Mouse (Mus musculus) limb, embryonic 13.5 days (tissue): Measurements from ENCODE around the gene Zfp60. TPM values are rescaled to one million over a fixed set of nuclear protein-coding genes. Genes with fewer than 3 reads are reported as not detected.

Source experiments
- ATAC-seq: fragments of 200-750 bp; cut with Nextera tagmentation; 2 replicates; pipeline ENCODE4 v1.8.0; 2017; ENCODE audit warnings: low read depth, moderate number of reproducible peaks, moderate TSS enrichment; ENCODE audit not compliant: low FRiP score
- H3K27ac ChIP-seq: fragments of 300-500 bp; sonication (generic); 2 replicates; pipeline ENCODE4 v1.5.1; 2015; ENCODE audit warnings: inconsistent platforms, mild to moderate bottlenecking, moderate library complexity
- H3K27me3 ChIP-seq: fragments of 300-500 bp; sonication (generic); 2 replicates; pipeline ENCODE4 v1.6.1; 2015; ENCODE audit warnings: mild to moderate bottlenecking, inconsistent platforms
- H3K36me3 ChIP-seq: fragments of 300-500 bp; sonication (generic); 2 replicates; pipeline ENCODE4 v1.6.1; 2015; ENCODE audit warnings: inconsistent platforms, mild to moderate bottlenecking, moderate library complexity
- H3K4me1 ChIP-seq: fragments of 300-500 bp; sonication (generic); 2 replicates; pipeline ENCODE4 v1.6.1; 2015; ENCODE audit warnings: inconsistent platforms
- H3K4me2 ChIP-seq: fragments of 300-500 bp; sonication (generic); replicated peaks from 2 replicates; pipeline ENCODE4 v1.6.1; 2015; ENCODE audit warnings: inconsistent platforms, mild to moderate bottlenecking, moderate library complexity
- H3K4me3 ChIP-seq: fragments of 300-500 bp; sonication (generic); 2 replicates; pipeline ENCODE4 v1.5.1; 2015; ENCODE audit warnings: moderate library complexity, mild to moderate bottlenecking, inconsistent platforms
- H3K9ac ChIP-seq: fragments of 300-500 bp; sonication (generic); 2 replicates; pipeline ENCODE4 v1.6.1; 2015; ENCODE audit warnings: mild to moderate bottlenecking, inconsistent platforms
- H3K9me3 ChIP-seq: fragments of 300-500 bp; sonication (generic); 2 replicates; pipeline ENCODE4 v1.6.1; 2016; ENCODE audit warnings: inconsistent platforms
- WGBS: fragments of 180-500 bp; shearing (Covaris S2); methylation state at CpG from one replicate; pipeline ENCODE4 v1.1.7; 2015; 5-methylcytosine and 5-hydroxymethylcytosine counted together
- polyA plus RNA-seq: library from polyadenylated mRNA; unstranded; fragments of >200 nt; fragmentation: Nextera tagmentation; extraction: Ambion mirVana; gene quantifications from 2 replicates; pipeline ENCODE4 v1.2.1, GENCODE M21; 2015

Gene Zfp60
- polyA plus RNA-seq, 1 experiment from 2014 or later, result 47.5 TPM

DNA sequence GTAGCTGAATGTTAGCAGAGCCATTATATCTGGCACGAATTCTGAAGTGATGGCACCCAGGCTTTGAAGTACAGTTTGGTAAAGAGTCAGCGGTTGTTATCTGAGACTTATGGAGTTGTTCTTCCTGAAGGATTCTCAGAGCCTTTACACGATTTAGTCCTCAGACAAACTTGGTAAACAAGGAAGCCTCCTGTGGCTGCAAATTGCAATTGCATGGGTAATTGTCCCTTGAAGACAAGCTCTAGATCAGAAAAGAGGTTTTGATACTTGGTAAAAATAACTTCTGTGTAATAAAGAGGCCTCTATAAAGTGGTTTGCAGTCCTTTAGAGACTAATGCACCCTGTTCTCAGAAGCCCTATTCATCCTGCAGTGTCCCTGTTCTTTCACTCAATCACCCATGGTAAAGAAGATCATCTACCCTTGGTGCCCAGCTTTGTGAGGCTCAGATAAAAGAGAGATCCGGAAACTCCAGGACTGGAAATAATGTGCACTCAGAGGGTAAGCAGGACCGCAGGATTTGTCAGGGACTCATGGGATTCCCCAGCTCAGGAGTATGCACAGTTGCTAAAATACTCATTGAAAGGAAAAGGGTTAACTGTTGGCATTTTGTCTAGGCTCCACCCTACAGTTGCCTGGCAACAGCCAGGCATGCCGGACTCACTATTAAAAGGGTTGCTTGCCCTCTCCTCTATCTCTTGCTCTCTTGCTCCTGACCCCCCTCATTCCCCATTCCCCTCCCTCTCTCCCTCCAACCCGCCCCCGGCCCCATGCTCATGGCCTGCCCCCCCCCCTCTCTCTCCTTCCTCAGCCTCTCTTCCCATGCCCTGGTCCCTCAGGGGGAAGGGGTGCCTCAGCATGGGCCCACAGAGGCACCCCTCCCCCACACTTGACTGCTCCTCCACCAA lies 67.0 kb downstream of the Zfp60 start:
- H3K27me3 ChIP-seq, result no peaks in the 10 kb centered on the region
- no peak overlapping the region for H3K27ac ChIP-seq
- H3K4me3 ChIP-seq, result no peak overlapping the region
- H3K9ac ChIP-seq, result no peak overlapping the region
- ATAC-seq, result no peak
- 37% methylated on average over 8 of the region's 8 CpGs for WGBS
- H3K9me3 ChIP-seq, result no peaks in the 10 kb centered on the region
- H3K36me3 ChIP-seq, result no peaks in the 10 kb centered on the region
- peaks cover 7% of the 10 kb centered on the region for H3K4me1 ChIP-seq
- peak overlapping the region; percentile 41 for H3K4me2 ChIP-seq

DNA sequence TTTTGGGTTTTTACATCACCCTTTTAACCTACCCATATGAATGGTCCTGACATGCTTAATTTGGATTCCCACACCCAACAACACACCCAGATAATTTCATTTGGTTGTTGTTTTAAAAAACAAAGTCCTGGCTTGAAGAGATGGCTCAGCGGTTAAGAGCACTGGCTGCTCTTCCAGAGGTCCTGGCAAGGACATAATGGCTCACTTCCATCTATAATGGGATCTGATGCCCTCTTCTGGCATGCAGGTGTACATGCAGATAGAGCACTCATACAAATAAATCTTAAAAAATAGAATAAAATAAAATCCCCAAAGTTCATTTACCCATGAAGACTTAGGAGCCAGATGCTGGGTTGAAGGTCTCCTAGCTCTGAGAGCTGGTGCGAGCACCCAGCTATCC lies 69.9 kb downstream of the Zfp60 start:
- no peaks in the 10 kb centered on the region; the same call in 1 of the 2 replicates for H3K36me3 ChIP-seq
- H3K4me2 ChIP-seq, result no peak overlapping the region
- H3K4me1 ChIP-seq, result peaks cover 10% of the 10 kb centered on the region
- no peak for ATAC-seq
- H3K27ac ChIP-seq, result no peak overlapping the region
- no peaks in the 10 kb centered on the region for H3K9me3 ChIP-seq
- 67% methylated on average over 2 of the region's 2 CpGs for WGBS
- no peak overlapping the region for H3K4me3 ChIP-seq
- no peak overlapping the region for H3K9ac ChIP-seq
- no peaks in the 10 kb centered on the region for H3K27me3 ChIP-seq

DNA sequence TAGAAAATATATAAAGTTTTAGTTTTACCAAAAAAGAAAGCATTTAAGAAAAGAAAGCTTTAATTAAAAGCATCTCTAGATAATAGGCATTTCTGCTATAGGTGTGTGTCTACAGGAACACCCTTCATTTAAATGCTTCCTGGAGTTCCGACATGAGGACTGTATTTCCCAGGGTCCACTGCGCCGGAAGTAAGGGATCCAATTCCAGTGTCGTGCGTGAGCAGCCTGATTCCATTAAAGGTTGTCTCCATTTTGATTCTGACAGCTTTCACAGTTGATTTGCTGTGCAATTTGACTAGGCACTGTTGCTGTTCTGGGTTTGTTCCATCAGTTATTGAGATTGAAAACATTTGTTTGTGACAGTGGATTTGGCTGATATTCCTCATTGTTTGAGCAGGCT lies 71.8 kb downstream of the Zfp60 start:
- ATAC-seq, result no peak
- Histone ChIP-seq H3K4me2 (no peak overlapping the region), H3K9me3 (no peaks in the 10 kb centered on the region), H3K36me3 (peaks cover 3% of the 10 kb centered on the region; the same call in 1 of the 2 replicates), H3K4me3 (no peak overlapping the region), H3K27ac (no peak overlapping the region), H3K27me3 (no peaks in the 10 kb centered on the region), H3K9ac (no peak overlapping the region), H3K4me1 (peaks cover 9% of the 10 kb centered on the region)
- WGBS, result 71% methylated on average over 5 of the region's 5 CpGs

Other genes starting within 250 kb of the Zfp60 start
- 37.8 and 39.2 TPM in 2 replicates for gene Sertad1, start 244.5 kb upstream of the Zfp60 start, polyA plus RNA-seq
- gene Prx, start 232.1 kb upstream of the Zfp60 start, polyA plus RNA-seq, result 5.2 TPM in 2 replicates
- 0.87 and 1.4 TPM in 2 replicates for gene Hipk4, start 208.1 kb upstream of the Zfp60 start, polyA plus RNA-seq
- 94.8 and 95.0 TPM in 2 replicates for gene Pld3, start 178.2 kb upstream of the Zfp60 start, polyA plus RNA-seq
- 34.6 and 37.0 TPM in 2 replicates for gene 2310022A10Rik, start 178.2 kb upstream of the Zfp60 start, polyA plus RNA-seq
- 114 and 117 TPM in 2 replicates for gene Akt2, start 139.8 kb upstream of the Zfp60 start, polyA plus RNA-seq
- gene Ttc9b, start 77.5 kb upstream of the Zfp60 start, polyA plus RNA-seq, result 0.10 TPM in 1 of 2 replicates, not detected in the other
- 8.2 and 8.8 TPM in 2 replicates for gene Map3k10, start 56.8 kb upstream of the Zfp60 start, polyA plus RNA-seq
- gene Zfp607b, start 42.0 kb upstream of the Zfp60 start, polyA plus RNA-seq, result 4.9 and 6.3 TPM in 2 replicates
- 2.7 TPM in 2 replicates for gene Zfp626, start 75.8 kb downstream of the Zfp60 start, polyA plus RNA-seq
- 9.1 and 10.2 TPM in 2 replicates for gene Zfp59, start 107.2 kb downstream of the Zfp60 start, polyA plus RNA-seq
- 3.4 and 3.6 TPM in 2 replicates for gene Zfp607a, start 126.1 kb downstream of the Zfp60 start, polyA plus RNA-seq
- 10.0 and 12.0 TPM in 2 replicates for gene Zfp974, start 198.1 kb downstream of the Zfp60 start, polyA plus RNA-seq
- 23.8 and 24.2 TPM in 2 replicates for gene Zfp780b, start 247.8 kb downstream of the Zfp60 start, polyA plus RNA-seq